Mouse (Mus musculus) hematopoietic stem cell, adult 5-6 weeks (primary cell): Measurements from ENCODE around the gene Sh3bgrl3. TPM values are rescaled to one million over a fixed set of nuclear protein-coding genes. Genes with fewer than 3 reads are reported as not detected.

Source experiments
- ATAC-seq, 2 experiments: fragments of 125-278 bp in 1 of 2; replicated peaks in 1 of 2; 2 replicates each; pipeline ENCODE4 v1.8.0; 2016 to 2017; ENCODE audit warnings: inconsistent platforms in 2 of 2, mild to moderate bottlenecking in 2 of 2, moderate number of reproducible peaks in 2 of 2, low read depth in 1 of 2, moderate TSS enrichment in 1 of 2; ENCODE audit not compliant: low FRiP score in 2 of 2, poor library complexity in 2 of 2, severe bottlenecking in 2 of 2, insufficient read depth in 1 of 2, low TSS enrichment in 1 of 2
- total RNA-seq: library from RNA; stranded (forward); fragments of 172-1452, 232-1000 nt; gene quantifications from 2 replicates; pipeline ENCODE4 v1.2.3, GENCODE M21; 2017

The Sh3bgrl3 gene
- total RNA-seq, 1 experiment from 2014 or later, result 118 TPM

- no peak for ATAC-seq
Measured at GRCm38 (mm10) chr4:134136280-134136926, 7.8 kb upstream of the Sh3bgrl3 start.

- ATAC-seq, result no peak
Measured at GRCm38 (mm10) chr4:134132519-134133095, 4.0 kb upstream of the Sh3bgrl3 start.

GRCm38 (mm10) chr4:134132117-134132516, 3.5 kb upstream of the Sh3bgrl3 start:
- no peak for ATAC-seq

GRCm38 (mm10) chr4:134129482-134129881, 893 bp upstream of the Sh3bgrl3 start:
- peak; percentile 34 to 36; a peak in 2 of 4 replicates for ATAC-seq

GRCm38 (mm10) chr4:134128983-134129362, 384 bp upstream of the Sh3bgrl3 start:
- peak; percentile 20 to 33; a peak in 1 of 4 replicates for ATAC-seq

GRCm38 (mm10) chr4:134127793-134128192, 796 bp downstream of the Sh3bgrl3 start:
- no peak for ATAC-seq

- ATAC-seq, result no peak
Measured at GRCm38 (mm10) chr4:134127121-134127455, 1.5 kb downstream of the Sh3bgrl3 start.

GRCm38 (mm10) chr4:134126300-134127120, 2.1 kb downstream of the Sh3bgrl3 start:
- ATAC-seq, result no peak

- ATAC-seq, result no peak
Measured at GRCm38 (mm10) chr4:134125383-134126060, 3.1 kb downstream of the Sh3bgrl3 start.

- ATAC-seq, result peak; percentile 34 to 48
Measured at GRCm38 (mm10) chr4:134123680-134124551, 4.7 kb downstream of the Sh3bgrl3 start.

- ATAC-seq, result no peak
Measured at GRCm38 (mm10) chr4:134123147-134123546, 5.4 kb downstream of the Sh3bgrl3 start.

GRCm38 (mm10) chr4:134122281-134122680, 6.3 kb downstream of the Sh3bgrl3 start:
- ATAC-seq, result no peak

GRCm38 (mm10) chr4:134121571-134121970, 7.0 kb downstream of the Sh3bgrl3 start:
- peak; percentile 16 to 33; a peak in 2 of 4 replicates for ATAC-seq

GRCm38 (mm10) chr4:134120916-134121315, 7.7 kb downstream of the Sh3bgrl3 start:
- no peak for ATAC-seq

- 0 out of 4 replicates have a peak, but pooled peaks of 1 of the 2 experiments have one; percentile 11 for ATAC-seq
Measured at GRCm38 (mm10) chr4:134120192-134120805, 8.3 kb downstream of the Sh3bgrl3 start.

- no peak for ATAC-seq
Measured at GRCm38 (mm10) chr4:134119644-134120043, 8.9 kb downstream of the Sh3bgrl3 start.

GRCm38 (mm10) chr4:134119042-134119441, 9.5 kb downstream of the Sh3bgrl3 start:
- no peak for ATAC-seq
